Mouse (Mus musculus) megakaryocyte, adult 5-6 weeks (primary cell): ENCODE measurements around the gene Pknox2. TPM values are rescaled to one million over a fixed set of nuclear protein-coding genes. Genes with fewer than 3 reads are reported as not detected.

Source experiments
- ATAC-seq: 2 replicates; pipeline ENCODE4 v1.8.0; 2016; ENCODE audit warnings: mild to moderate bottlenecking, inconsistent platforms; ENCODE audit not compliant: poor library complexity, severe bottlenecking
- total RNA-seq, 2 experiments: library from RNA; stranded (forward) in 1 of 2; stranded (reverse) in 1 of 2; fragments of 153-499, 151-499 nt in 1 of 2; fragments of 221-1000, 200-1000 nt in 1 of 2; gene quantifications; 2 replicates each; pipeline versions ENCODE4 v1.2.3 to v1.2.4; 2015 to 2017

Gene Pknox2
- total RNA-seq, 2 experiments from 2014 or later, result 0.04 to 0.16 TPM

GRCm38 (mm10) chr9:37053601-37054512, 93.3 kb downstream of the Pknox2 start:
- ATAC-seq, result no peak

DNA sequence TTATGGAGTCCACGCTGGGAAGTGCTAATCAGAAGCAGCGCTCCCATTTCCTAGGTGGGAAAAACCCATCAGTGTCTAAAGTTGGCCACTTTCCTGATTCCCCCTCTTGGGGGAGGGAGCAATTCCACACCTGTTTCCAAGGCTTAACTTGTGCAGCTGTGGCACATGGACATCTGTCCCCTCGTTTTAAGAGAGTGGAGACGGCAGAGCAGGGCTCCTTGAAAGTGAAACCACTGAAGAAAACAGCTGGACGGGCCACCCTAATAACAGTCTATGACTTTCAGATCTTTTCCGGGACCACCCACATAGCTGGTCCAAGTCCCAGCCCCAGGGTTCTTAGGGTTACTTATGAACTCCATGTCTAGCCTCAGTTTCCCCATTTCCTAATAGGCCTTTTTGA, 94.2 kb downstream of the Pknox2 start:
- no peak for ATAC-seq

DNA sequence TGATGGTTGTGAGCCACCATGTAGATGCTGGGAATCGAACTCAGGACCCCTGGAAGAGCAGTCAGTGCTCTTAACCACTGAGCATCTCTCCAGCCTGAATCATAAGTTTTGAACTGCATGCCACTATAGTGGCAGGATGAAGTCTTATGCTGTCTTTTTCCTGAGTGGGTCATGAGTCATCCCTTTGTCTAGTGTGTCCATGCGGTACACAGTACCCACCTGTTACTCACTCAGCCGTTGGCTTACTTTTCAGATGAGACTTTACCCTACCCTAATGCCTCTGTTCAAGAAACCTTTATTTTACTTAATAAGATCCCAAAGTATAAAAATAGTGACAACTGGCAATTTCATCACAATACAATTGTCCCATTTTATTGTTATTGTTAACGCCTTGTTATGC, 95.5 kb downstream of the Pknox2 start:
- no peak for ATAC-seq

- no peak for ATAC-seq
These were observed 99.7 kb downstream of the Pknox2 start for GRCm38 (mm10) chr9:37047490-37047889.

DNA sequence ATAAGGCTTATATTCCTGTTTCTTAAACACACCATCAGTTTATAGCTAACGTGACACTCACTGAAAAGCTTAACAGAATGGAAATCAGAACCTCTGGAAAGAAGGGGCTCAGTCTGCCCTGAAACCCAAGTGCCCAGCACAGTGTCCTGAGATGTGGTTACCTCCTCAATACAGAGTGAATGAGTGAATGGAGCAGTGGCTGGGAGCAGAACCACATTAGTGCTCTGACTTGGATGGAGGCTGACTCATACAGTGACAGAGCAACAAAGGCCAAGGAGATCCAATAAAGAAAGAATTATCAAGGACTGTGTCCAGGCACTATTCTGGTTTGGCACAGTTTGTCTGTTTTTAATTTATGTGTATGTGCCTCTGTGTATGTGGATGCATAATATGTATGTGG, 101.3 kb downstream of the Pknox2 start:
- ATAC-seq, result no peak

DNA sequence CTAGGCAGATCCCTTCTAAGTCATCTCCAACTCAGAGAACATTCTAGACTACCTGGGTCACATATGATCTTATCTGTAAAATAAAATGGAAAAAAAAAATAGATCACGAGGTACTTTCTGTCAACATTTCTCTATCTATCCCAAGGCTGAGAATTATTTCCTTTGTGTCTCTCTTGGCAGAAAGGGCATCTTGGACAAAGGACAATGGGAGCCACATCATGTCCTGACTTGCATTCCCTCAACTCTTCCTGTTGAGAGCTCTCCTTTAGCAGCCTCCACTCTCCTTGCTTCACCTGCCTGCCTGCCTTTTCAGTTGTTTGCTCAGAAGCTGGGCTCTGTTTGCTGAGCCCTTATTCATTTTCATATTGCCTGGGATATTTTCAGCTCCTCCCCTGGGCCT, 103.0 kb downstream of the Pknox2 start:
- no peak for ATAC-seq

DNA sequence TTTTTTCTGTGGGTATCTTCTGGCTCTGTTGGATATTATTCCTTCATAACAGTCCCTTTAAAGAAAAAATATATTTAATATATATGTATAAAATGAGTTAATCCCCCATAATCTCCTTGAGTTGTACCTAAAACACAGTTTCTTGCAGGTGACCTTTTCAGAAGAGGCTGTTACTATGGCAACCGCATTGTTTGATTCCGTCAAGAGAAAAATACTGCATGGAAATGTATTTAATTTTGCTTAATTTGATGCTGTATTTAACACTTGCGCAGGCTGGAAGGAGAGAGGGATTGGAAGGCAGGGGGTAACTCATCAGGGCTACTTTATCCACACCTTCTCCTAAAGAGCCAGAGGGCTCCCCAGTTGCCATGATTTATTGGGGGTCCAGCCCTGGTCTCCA, 108.3 kb downstream of the Pknox2 start:
- no peak for ATAC-seq

GRCm38 (mm10) chr9:37038445-37038844, 108.8 kb downstream of the Pknox2 start:
- no peak for ATAC-seq

- ATAC-seq, result no peak
These were observed 109.8 kb downstream of the Pknox2 start for GRCm38 (mm10) chr9:37037405-37037804.

DNA sequence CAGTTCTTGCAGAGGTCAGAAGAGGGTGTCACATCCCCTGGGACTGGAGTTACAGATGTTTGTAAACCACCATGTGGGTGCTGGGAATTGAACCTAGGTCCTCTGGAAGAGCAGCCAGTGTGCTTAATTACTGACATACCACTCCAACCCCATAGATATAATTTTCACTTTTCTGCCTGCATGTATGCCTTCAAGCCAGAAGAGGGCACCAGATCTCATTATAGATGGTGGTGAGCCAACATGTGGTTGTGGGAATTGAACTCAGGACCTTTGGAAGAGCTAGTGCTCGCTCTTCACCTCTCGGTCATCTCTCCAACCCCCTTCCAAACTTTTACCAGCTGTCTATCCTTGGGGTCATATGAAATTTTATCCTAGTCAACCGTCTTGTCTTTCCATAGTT, 112.0 kb downstream of the Pknox2 start:
- no peak for ATAC-seq

GRCm38 (mm10) chr9:37034316-37034715, 112.9 kb downstream of the Pknox2 start:
- ATAC-seq, result no peak

GRCm38 (mm10) chr9:37030347-37031213, 116.6 kb downstream of the Pknox2 start:
- no peak for ATAC-seq

- no peak for ATAC-seq
These were observed 117.3 kb downstream of the Pknox2 start for GRCm38 (mm10) chr9:37029811-37030346.

DNA sequence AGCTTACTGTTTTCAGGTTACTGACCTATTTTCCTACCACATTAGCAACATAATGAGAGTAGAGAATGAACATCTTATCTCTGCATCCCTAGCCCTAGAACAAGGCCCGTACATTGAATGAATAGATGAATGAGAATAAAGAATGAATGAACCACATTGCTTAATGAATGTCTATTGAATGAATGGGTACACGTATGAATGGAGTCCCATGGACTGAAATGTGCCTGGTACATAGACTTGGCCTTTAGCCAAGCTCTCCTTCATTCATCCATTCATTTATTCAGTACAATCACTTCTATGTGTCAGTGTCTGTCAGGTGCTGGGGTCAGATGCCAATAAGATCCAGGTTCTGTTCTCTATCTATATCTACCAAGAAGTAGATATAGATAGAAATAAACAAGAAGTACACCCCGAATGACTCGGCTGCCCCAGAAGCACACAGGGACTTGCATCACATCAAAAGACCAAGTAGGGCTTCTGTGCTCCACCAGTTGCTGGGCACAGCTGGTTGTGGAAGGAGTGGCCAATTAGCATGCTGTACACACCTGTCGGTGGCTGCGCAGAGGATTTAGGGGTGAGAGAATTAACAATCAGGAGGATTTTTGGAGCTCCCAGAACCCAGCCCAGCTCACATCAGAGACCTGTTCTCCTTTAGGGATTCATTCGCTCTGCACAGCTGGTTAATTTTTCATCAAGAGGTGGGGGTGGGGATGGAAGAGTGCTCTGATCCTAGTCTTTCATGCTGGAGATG, 119.2 kb downstream of the Pknox2 start:
- no peak for ATAC-seq

GRCm38 (mm10) chr9:37025913-37026312, 121.3 kb downstream of the Pknox2 start:
- no peak for ATAC-seq

- no peak for ATAC-seq
These were observed 125.5 kb downstream of the Pknox2 start for GRCm38 (mm10) chr9:37021586-37022230.

DNA sequence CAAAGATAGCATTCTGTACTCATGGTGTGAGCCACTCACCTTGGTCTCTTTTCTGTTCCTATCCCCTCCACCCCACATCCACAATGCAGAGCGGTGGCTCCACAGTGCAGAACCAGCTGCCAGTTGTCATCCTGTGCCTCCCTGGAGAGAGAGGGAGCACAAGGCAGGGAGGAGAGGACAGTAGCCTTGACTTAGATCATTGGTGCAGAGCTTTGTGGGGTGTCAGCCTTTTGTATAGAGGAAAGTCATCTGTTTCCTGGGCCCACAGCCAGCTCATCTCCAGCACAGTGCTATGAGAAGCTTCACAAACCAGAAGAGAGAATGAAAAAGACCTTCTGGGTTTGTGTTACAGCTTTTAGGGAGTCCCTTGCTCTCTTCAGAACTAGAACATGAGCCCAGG, 129.1 kb downstream of the Pknox2 start:
- no peak for ATAC-seq

DNA sequence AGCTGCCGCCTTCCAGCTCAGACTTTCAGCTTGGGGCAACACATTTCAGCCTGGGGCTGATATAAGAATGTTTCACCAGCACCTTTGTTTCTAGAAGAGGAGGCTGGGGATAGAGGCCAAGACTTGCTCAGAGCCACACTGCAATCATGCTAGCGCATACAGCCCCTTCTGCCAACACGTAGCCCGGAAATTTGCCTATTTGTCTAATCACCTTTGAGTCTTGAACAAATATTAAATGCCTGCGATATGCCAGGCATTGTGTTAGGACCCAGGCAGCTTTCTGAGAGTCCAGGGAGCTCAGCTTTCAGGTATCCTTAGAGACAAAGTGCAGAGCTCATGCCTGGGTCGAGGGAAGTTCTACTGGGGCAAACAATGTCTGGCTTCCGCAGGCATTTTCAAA, 130.0 kb downstream of the Pknox2 start:
- no peak for ATAC-seq

DNA sequence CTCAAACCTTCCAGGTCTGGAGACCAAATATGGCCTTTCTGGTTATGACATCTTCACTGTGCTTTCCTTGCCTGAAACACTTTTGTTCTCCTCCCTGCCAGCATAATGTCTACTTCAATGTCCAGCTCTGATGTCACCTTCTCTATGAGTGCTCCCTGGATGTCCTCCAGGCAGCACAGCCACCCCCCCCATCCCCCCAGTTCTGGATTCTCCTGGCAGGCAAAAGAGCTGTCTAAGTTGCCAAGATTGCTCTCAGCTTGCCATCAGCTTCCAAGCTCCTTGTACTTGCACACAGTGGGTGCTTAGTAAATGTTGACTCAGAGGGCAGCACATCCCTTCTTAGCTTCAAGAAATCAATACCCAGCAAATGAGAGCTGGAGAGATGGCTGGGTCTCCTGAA, 131.0 kb downstream of the Pknox2 start:
- no peak for ATAC-seq

GRCm38 (mm10) chr9:37013565-37013964, 133.6 kb downstream of the Pknox2 start:
- no peak for ATAC-seq
